Mouse (Mus musculus) spleen, postnatal 14 days (tissue): ENCODE results near the gene Gpr156.
"Not testable (repeated sequence)": the region's sequence is repeated elsewhere in the genome, so short reads cannot be mapped to it uniquely, and the experiment has no call there.

Source experiments
- DNase-seq, 2 experiments: peaks; one replicate each; pipeline ENCODE4 v3.0.0; 2021 to 2022; ENCODE audit warnings: low spot score in 2 of 2

The Gpr156 gene

DNA sequence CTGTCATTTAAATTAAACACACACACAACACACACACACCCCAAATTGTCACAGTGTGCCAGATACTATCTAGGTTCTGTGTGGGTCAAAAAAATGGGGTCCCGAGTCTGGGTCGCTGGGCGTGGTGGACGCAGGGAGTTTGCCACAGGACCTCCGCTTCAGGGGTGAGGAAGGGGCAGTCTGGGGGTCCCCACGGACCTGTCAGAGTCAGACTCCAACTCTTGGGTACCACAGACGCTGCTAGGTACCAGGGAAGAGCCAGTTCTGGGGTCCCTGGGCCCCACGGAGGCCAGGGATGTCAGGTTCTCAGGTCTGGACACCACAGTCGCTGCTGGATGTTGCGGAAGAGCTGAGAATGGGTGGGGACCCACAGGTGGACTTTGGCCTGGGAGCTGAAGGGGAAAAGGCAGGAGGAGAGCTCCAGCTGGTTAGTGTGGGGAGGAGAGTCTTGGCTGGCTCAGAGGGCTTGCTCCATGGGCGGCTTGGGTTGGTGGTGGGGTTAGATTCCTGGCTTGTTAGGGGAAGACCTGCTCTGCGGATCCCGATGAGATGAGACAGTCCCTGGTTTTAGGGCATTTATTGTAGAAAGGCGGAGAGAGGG is 39.9 kb downstream of the Gpr156 start:
- DNase-seq: no peak

DNA sequence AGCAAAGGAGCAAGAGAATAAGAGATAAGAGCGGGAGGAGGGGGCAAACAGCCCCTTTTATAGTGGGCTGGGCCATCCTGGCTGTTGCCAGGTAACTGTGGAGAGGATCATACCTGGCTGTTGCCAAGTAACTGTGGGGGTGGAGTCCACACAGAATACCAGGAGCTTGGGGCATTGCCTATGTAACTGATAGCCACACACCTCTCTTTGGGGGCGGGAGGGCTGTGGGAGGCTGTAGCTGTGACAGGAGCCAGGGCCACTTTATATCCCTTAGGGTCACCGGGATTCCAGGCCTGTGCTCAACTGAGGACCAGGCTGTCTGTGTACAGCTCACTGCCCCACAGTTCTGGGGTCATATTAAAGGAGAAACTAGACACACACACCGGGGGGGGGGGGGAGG is 40.5 kb downstream of the Gpr156 start:
- DNase-seq: no peak

DNA sequence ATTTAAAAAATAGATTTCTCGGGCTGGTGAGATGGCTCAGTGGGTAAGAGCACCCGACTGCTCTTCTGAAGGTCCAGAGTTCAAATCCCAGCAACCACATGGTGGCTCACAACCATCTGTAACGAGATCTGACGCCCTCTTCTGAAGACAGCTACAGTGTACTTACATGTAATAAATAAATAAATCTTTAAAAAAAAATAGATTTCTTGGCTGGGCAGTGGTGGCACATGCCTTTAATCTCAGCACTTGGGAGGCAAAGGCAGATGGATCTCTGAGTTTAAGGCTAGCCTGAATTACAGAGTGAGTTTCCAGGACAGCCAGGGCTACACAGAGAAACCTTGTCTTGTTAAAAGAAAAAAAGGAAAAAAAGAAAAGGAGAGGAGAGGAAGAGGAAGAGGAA is 46.4 kb downstream of the Gpr156 start:
- DNase-seq: not testable (repeated sequence)

DNA sequence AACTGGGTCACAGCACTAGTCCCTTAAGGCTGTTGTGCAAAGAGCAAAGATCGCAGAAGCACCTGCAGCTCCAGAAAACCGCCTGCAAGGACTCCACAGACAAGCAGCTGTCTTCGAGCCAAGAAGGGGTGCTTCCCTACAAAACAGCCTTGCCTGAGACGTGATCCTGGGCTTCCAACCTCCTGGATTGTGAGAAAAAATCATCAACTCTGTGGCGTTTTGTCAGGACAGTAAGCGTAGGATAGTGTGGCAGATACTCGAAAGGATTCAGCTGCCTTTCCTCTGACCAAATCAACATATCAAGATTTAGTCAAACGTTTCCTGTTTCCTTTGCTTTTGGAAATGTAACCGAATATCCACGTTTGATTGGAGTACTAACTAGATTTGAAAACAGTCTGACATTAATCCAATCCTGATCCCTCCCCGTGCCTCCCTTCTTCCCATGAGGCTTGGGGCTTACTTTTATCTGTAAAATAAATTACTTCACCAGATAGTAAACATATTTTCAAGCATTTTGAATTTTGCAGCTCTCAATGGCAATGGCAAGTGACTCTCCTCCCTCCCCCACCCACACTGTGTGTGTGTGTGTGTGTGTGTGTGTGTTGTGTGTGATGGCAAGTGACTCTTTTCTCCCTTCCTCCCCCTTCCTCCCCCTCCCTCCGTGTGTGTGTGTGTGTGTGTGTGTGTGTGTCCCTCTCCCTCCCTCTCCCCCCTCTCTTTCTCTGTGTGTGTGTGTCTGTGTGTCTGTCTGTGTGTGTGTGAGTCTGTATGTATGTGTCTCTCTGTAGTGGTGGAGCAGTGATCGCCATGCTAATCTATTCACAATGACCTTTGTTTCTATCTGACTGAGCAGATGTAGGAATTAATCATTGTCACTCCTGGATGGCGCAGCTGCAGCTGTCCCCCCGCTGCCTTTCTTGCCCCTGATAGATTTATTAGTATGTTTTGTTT is 47.3 kb downstream of the Gpr156 start:
- no peak for DNase-seq

DNA sequence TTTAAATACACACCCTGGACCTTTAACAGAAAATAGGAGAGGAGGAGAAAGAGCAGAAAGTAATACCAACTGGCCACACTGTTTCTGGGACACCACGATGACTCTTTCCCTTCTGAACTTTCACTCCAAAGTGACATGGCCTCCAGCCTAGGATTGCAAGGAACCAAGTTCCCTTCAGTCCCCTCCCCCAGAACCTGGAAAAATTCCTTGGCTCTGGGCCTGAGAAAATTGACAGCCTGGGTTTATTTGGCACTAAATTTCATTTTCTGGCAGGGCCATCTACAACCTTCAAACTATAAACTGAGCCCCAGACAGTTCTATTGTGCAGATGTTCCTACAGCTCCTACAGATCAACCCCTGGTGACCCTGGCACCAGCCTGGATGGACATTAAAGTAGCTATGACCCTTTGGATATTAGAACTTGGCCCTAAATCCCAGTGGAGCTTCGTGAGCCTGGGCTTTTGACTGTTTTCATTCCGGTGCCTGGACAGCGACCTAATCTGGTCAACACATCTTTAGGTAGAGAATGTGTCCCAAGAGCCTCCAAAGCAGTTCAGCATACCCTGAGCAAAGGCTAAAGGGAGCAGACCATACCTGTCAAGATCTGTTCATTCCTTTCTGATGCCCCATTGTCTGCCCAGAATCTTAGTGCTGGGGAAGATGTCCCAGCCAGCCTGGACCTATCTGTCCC is 48.2 kb downstream of the Gpr156 start:
- no peak for DNase-seq

DNA sequence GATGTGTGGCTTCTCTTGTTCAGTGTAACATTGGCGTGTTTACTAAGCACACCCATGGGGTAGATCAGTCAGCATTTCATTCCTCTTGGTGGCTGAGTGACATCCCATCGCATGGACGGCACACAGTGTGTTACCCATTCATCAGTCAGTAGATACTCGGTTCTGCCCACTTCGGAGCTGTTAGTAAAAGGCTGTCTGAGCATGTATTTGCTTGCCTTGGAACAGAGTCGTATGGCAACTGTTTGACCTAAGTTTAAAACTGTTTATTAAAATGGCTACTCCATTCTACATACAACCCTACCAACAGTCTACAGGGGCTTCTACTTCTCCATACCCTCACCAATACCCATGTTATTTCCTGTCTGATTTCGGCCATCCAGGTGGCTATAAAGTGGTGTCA is 50.6 kb downstream of the Gpr156 start:
- no peak for DNase-seq

DNA sequence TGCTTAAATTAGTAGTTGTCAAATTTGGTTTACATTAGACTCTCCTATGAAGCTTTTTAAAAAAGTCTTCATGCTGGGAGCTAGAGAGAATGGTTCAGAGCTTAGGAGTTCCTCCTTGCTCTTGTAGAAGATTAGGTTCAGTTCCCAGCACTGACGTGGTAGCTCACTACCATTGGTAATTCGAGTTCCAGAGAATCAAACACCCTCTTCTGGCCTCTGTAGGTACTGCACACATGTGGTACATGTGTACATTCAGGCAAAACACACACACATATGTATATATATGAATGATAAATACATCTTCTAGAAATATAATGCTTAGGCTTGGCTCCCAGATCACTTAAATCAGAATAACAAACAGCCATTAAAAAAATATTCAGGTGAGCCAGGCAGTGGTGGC is 51.1 kb downstream of the Gpr156 start:
- DNase-seq: no peak

DNA sequence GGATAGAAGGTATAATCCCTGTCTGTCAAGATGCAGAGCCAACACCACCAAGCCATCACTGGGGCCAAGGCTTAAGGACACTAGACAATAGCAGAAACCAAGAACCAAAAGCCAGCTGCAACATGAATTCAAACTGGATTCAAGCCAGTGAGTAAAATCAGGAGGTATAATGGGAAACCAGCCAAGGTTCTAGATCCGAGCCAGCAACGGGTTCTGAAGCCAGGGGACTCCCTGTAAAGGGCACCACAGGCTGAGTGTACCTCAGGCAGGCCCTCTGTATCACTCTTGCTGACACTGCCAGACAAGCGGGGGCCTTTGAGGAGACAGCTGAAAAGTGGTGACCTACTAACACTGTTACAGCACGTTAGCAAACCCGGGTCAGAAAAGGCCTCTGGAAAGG is 55.2 kb downstream of the Gpr156 start:
- no peak for DNase-seq

DNA sequence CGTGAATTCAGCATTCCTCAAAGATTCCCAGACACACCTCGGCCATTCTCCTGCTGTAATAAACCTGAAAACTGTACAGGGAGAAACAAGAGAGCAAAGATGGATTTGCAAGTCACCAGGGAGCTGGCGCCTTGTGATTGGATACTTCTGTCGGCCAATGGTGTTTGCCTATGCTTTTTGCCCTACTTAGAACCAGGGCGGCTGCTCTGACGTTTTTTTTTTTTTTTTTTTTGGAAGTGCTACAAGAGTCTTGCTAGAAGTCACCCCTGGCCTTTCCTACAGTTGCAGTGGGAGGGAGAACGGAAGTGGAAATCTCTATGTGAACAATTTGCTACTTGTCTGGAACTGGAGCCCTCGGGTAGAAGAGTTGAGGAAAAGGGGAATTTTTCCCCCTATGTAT is 56.1 kb downstream of the Gpr156 start:
- DNase-seq: no peak

DNA sequence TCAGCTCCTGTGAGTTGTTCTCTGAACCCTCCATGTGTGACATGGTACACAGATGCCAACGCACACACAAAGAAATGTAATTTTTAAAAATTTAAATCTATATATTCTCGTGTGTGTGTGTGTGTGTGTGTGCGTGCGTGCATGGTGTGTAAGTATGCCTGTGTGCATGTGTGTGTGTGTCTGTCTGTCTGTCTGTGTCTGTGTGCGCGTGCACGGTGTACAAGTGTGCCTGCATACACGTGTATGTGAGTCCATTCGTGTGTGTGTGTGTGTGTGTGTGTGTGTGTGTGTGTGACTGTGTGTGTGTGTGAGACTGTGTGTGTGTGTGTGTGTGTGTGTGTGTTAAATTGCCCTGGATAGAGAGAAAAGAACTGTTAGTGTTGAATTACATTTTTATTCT is 56.9 kb downstream of the Gpr156 start:
- DNase-seq: not testable (repeated sequence)

DNA sequence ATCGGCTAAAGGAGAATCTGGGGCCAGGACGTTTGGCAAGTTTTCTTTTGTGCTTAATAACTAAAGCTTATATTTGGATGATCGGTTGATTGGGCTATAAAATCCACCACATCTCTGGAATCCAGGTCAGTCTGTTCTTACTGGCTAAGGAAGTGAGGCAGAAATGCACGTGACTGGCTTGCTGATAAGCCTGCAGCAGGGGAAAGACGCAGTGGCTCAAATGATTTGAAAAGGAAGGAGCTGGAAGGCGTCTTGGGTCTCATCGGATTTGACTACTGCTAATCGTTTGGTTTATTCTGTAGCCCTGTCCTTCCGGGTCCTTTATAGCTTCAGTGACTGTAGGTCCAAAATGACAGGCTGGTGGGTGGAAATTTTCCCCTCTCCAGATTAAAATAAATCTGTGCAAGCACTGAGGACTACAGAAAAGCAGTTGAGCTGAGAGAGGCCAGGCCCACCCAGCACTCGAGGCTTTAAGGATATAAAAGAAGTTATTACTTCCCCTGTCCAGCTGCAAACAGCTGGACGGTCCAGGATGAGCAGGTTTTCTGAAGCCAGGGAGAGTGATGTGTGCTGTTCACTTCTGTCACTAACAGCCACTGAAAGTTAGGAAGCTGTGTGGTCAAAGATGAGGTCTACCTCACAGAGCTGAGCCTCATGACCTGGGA is 57.7 kb downstream of the Gpr156 start:
- DNase-seq: no peak

DNA sequence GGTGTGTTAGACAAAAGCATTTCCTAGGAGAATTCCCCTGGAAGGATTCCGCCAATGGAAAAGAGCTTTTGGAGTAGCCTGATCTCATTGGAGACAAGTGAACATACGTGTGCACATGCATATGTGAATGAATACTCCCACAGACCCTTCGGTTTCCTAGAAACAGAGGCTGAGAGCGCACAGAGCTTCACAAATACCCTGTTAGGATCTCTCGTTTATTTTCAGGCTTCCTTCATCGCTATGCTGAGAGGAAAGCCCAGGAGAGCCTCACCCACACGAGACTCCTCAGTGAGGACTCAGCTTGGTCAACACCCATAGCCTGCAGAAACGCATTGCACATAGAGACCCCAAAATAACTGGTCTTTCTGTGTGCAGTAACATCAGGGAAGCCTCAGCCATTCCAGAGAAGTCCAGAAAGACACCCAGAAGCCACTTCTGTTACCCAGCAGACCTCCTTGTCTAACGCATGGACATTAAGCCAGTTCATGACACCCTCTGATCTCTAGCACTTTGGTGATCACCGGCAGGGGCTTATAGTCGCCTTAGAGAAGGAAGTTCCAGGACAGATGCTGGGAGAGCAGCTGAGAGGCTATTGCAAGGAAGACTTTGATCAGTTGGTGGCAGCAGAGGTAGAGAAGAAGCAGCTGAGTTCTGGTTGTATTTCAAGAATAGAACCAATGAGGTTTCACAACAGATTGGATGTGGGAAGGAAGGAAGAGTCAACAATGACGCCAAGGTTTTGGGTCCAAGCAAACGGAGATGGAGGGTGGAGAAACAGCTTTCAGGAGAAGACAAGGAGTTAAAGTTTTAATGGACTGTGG is 58.4 kb downstream of the Gpr156 start:
- no peak for DNase-seq

DNA sequence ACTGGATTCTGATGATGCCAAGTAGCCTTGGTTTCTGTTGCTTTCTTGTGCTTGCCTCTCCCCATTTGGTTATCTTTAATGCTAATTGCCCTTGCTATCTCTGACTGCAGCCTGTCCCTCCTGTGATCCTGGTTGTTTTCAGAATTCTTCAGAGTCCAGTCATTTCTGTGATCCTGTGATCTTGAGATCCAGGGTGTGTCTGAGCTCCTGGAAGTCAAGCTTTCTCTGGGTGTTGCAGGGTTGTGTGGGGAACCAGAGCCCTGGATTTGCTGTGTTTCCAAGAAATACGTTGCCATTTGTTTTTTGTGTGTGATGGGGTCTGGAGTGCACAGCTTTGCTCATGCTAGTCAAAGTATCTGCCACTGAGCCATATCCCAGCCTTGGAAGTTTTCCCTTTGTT is 65.6 kb downstream of the Gpr156 start:
- no peak for DNase-seq

DNA sequence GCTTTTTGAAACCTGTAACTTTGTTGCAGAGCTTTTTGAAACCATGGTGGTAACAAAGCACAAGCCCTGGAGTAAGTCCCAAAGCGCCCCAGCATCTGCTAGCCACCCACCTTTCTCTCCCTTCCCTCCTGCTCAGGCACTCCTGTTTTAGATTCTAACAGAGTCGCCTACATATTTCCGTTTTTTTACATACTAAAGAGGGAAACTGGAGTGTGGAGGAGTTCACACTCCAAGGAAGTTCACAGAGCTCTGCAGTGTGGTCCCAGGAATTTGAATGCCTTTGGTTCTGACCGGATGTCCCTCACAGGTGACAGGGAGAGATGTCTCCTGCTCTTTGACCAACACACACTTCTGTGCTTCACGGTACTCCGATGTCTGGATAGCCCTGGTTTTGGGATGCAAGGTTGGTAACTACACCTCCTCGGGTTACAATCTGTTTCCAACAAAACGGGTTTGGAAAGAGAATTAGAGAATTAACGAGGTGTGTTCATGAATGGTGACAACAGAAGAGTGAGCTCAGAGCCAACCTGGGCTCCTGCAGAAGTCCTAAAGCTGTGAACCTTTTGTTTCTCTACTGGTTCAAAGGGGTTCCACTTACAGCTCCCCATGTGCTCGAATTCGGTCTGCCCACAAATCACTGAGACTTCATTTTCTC is 72.0 kb downstream of the Gpr156 start:
- no peak for DNase-seq

DNA sequence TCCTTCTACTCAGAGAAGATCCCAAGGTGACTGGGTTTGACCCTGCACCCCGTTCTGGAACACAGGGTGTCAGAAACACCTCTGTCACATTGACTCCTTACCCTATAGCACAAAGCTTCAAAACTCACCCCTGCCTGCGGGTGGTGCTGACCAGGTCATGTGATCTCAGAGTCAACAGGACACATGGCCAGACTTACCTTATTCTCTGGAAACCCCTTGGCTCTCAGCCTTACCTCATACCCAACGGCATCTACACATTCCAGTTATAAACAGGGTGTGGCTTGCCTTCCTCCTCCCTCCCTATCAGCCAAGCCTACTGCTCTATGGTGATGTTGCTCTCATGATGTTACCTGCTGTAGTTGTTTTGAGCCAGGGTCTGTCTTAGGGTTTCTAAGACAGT is 73.5 kb downstream of the Gpr156 start:
- no peak for DNase-seq

DNA sequence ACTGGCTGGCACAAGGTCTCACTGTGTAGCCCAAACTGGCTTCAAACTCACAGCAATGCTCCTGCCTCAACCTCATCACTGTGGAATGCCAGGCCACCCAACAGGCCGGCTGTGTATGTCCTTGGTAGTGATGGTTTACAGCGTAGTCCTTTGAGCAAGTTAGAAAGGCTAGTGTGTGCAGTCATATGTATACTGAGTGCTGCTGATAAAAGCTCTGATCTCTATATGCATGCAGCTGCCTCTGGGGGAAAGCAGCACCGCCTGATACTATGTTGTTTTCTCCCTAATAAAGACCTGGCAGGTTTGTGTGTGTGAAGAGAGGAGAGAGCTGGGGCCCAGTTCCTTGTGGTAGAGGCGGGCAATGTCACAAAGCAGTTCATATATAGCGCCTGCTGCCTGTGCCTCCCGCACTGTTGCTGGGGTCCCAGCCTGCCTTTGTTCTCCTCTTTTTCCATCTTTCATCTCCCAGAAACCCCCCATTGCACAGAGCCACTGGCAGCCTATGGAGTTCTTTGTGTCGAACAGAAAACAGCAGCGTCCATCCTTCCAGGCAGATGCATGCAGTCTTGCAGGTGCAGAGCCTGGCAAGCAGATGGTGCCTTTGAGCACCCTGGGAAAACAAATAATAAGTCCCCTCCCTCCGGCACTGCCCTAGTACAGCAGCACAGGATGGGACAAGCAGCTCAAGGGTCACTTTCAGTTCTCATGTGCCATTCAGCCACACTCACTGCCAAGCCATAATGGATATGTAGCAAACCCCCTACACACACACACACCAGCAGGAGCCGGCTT is 74.5 kb downstream of the Gpr156 start:
- no peak for DNase-seq

DNA sequence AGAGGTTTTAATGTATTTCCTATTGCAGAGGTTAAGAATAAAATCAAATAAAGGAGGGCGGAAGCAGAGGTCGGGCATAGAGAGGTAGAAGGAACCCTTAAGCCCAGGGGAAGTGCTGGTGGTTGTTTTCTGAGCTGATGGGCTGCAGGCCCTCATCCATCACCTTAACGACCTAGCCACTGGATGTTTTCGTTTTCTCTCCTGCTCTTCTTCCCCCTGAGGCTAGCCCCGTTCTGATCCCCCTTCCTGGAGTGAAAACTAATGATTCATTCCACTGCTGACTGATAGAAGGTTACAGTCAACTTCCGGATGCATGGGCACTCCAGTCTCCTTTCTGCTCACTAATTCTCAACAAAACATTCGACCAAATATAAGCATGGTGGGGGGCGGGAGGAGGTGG is 76.5 kb downstream of the Gpr156 start:
- DNase-seq: no peak

DNA sequence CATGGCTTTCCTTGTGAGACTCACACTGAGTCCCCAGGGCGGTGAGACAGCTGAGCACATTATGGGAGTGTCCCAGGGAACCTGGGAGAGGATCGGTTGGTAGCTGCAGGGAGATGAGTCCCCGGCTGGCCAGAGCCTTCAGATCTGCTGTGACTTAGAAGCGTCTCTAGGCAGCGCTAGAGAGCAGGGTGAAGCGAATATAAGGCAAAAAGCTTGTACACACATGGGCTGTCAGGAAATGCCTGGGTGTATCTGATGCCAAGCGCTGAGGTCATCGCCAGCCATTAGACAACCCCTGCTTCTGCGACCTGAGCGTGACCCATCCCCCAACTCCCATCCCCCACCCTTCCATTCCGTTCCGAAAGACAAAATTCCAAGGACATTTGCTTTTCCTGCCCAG is 78.4 kb downstream of the Gpr156 start:
- DNase-seq: peak in 1 of 2 experiments; percentile 9

DNA sequence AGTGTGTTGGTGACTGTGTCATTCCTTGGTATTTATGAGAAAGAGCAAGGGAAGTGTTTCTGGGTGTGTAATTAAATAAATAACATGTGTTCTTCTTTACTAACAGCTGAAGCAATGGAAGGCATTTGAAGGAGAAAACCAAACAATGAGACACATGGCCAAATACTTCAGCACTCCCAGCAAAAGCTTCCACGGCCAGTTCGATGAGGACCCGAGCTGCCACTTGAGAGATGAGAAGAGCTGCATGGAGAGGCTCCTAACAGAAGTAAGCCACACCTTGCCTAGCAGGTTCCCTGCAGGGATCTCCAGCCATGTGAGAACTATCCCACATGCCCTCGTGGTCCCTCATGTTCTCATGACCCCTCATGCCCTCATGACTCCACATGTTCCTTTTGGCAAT is 81.5 kb downstream of the Gpr156 start:
- no peak for DNase-seq

DNA sequence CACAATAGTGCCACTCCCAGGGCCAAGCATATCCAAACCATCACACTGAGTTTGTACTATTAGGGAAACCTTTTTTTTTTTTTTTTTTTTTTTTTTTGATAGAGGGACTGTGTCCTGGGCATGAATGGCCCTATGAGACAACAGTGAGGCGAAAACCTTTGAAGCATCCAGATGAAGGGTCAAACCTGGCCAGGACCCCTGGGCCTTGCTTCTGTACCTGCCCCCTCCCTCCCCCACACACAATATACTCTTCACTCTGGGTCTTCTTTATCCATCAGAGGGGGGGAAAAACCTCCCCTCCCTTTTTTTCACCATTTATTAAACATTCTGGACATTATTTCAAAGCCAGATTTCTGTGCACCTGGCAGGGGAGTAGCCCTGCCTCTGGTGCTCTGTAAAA is 83.5 kb downstream of the Gpr156 start:
- DNase-seq: no peak
